Mouse (Mus musculus) megakaryocyte, adult 5-6 weeks (primary cell): Measurements from ENCODE around the gene Anxa11. TPM values are rescaled to one million over a fixed set of nuclear protein-coding genes. Genes with fewer than 3 reads are reported as not detected.
"Not testable (repeated sequence)": the region's sequence is repeated elsewhere in the genome, so short reads cannot be mapped to it uniquely, and the experiment has no call there.

Experiments used
- ATAC-seq: 2 replicates; pipeline ENCODE4 v1.8.0; 2016; ENCODE audit warnings: mild to moderate bottlenecking, inconsistent platforms; ENCODE audit not compliant: poor library complexity, severe bottlenecking
- total RNA-seq, 2 experiments: library from RNA; stranded (forward) in 1 of 2; stranded (reverse) in 1 of 2; fragments of 153-499, 151-499 nt in 1 of 2; fragments of 221-1000, 200-1000 nt in 1 of 2; gene quantifications; 2 replicates each; pipeline versions ENCODE4 v1.2.3 to v1.2.4; 2015 to 2017

The Anxa11 gene
- total RNA-seq, 2 experiments from 2014 or later: 21.2 to 91.2 TPM

GRCm38 (mm10) chr14:25866384-25866783, 24.4 kb downstream of the Anxa11 start:
- no peak for ATAC-seq

GRCm38 (mm10) chr14:25866832-25867231, 24.9 kb downstream of the Anxa11 start:
- no peak for ATAC-seq

GRCm38 (mm10) chr14:25867834-25868233, 25.9 kb downstream of the Anxa11 start:
- ATAC-seq: peak; percentile 64

- ATAC-seq: no peak
Observed at GRCm38 (mm10) chr14:25868706-25869105, 26.8 kb downstream of the Anxa11 start.

GRCm38 (mm10) chr14:25869135-25869878, 27.4 kb downstream of the Anxa11 start:
- no peak for ATAC-seq

GRCm38 (mm10) chr14:25872461-25873415, 30.8 kb downstream of the Anxa11 start:
- no peak for ATAC-seq

GRCm38 (mm10) chr14:25876640-25877039, 34.7 kb downstream of the Anxa11 start:
- not testable (repeated sequence) for ATAC-seq

- ATAC-seq: not testable (repeated sequence)
Observed at GRCm38 (mm10) chr14:25881769-25882168, 39.8 kb downstream of the Anxa11 start.

GRCm38 (mm10) chr14:25885886-25886285, 43.9 kb downstream of the Anxa11 start:
- ATAC-seq: peak; percentile 66; the same call in 1 of the 2 replicates

- not testable (repeated sequence) for ATAC-seq
Observed at GRCm38 (mm10) chr14:25894566-25894965, 52.6 kb downstream of the Anxa11 start.

- not testable (repeated sequence) for ATAC-seq
Observed at GRCm38 (mm10) chr14:25895686-25896085, 53.7 kb downstream of the Anxa11 start.

- not testable (repeated sequence) for ATAC-seq
Observed at GRCm38 (mm10) chr14:25903000-25903399, 61.0 kb downstream of the Anxa11 start, which contains the start of gene Plac9a. Gene Plac9a (minus strand): TSS chr14:25903100.

- not testable (repeated sequence) for ATAC-seq
Observed at GRCm38 (mm10) chr14:25905243-25905642, 63.3 kb downstream of the Anxa11 start.

- peak; percentile 51 for ATAC-seq
Observed at GRCm38 (mm10) chr14:25907272-25907671, 65.3 kb downstream of the Anxa11 start.

- ATAC-seq: not testable (repeated sequence)
Observed at GRCm38 (mm10) chr14:25908976-25909375, 67.0 kb downstream of the Anxa11 start.

- ATAC-seq: not testable (repeated sequence)
Observed at GRCm38 (mm10) chr14:25918427-25919170, 76.6 kb downstream of the Anxa11 start.

GRCm38 (mm10) chr14:25926814-25927561, 85.0 kb downstream of the Anxa11 start:
- ATAC-seq: peak; percentile 81

GRCm38 (mm10) chr14:25927562-25927881, 85.6 kb downstream of the Anxa11 start, which contains the start of gene Tmem254a:
Gene Tmem254a (minus strand): TSS chr14:25927672.
- peak; percentile 84 for ATAC-seq
